Mouse (Mus musculus) liver, embryonic 15.5 days (tissue): Measurements from ENCODE around the gene Kcnj10. TPM values are rescaled to one million over a fixed set of nuclear protein-coding genes. Genes with fewer than 3 reads are reported as not detected.

Source experiments
- ATAC-seq: fragments of 200-750 bp; cut with Nextera tagmentation; 2 replicates; pipeline ENCODE4 v1.8.0; 2017; ENCODE audit warnings: moderate number of reproducible peaks, mild to moderate bottlenecking, moderate library complexity; ENCODE audit not compliant: insufficient read depth
- H3K27ac ChIP-seq: fragments of 300-500 bp; sonication (generic); replicated peaks from 2 replicates; pipeline ENCODE4 v1.5.1; 2015; ENCODE audit warnings: mild to moderate bottlenecking, inconsistent platforms
- H3K27me3 ChIP-seq: fragments of 300-500 bp; sonication (generic); 2 replicates; pipeline ENCODE4 v1.6.1; 2015; ENCODE audit warnings: mild to moderate bottlenecking, inconsistent platforms
- H3K36me3 ChIP-seq: fragments of 300-500 bp; sonication (generic); replicated peaks from 2 replicates; pipeline ENCODE4 v1.6.1; 2015; ENCODE audit warnings: moderate library complexity, mild to moderate bottlenecking, inconsistent platforms
- H3K4me1 ChIP-seq: fragments of 300-500 bp; sonication (generic); replicated peaks from 2 replicates; pipeline ENCODE4 v1.6.1; 2015; ENCODE audit warnings: inconsistent platforms
- H3K4me2 ChIP-seq: fragments of 300-500 bp; sonication (generic); 2 replicates; pipeline ENCODE4 v1.6.1; 2015; ENCODE audit warnings: moderate library complexity, mild to moderate bottlenecking, inconsistent platforms
- H3K4me3 ChIP-seq: fragments of 300-500 bp; sonication (generic); replicated peaks from 2 replicates; pipeline ENCODE4 v1.5.1; 2015; ENCODE audit warnings: mild to moderate bottlenecking, inconsistent platforms
- H3K9ac ChIP-seq: fragments of 300-500 bp; sonication (generic); 2 replicates; pipeline ENCODE4 v1.6.1; 2015; ENCODE audit warnings: moderate library complexity, mild to moderate bottlenecking, inconsistent platforms
- H3K9me3 ChIP-seq: fragments of 300-500 bp; sonication (generic); replicated peaks from 2 replicates; pipeline ENCODE4 v1.6.1; 2016; ENCODE audit warnings: inconsistent platforms
- WGBS: fragments of 180-500 bp; shearing (Covaris S2); methylation state at CpG from one replicate; pipeline ENCODE4 v1.1.7; 2015; ENCODE audit warnings: mixed read lengths; ENCODE audit not compliant: insufficient replicate concordance; 5-methylcytosine and 5-hydroxymethylcytosine counted together
- polyA plus RNA-seq: library from polyadenylated mRNA; unstranded; fragments of >200 nt; fragmentation: Nextera tagmentation; extraction: Ambion mirVana; gene quantifications from 2 replicates; pipeline ENCODE4 v1.2.1, GENCODE M21; 2015

Kcnj10 gene
- polyA plus RNA-seq = 0.09 and 0.12 TPM in 2 replicates

GRCm38 (mm10) chr1:172340729-172341321 lies at the start of gene Kcnj10:
Gene Kcnj10, plus strand, starts transcription at chr1:172341210.
- Histone ChIP-seq H3K4me3 (peak within 1 kb of the TSS; percentile 49), H3K9me3 (no peaks in the 10 kb centered on the region), H3K4me1 (peaks cover 11% of the 10 kb centered on the region), H3K36me3 (no peaks in the 10 kb centered on the region), H3K4me2 (peak within 1 kb of the TSS; percentile 71), H3K27ac (no peak within 1 kb of the TSS), H3K9ac (no peak within 1 kb of the TSS), H3K27me3 (peaks cover 71% of the 10 kb centered on the region)
- WGBS = 3% methylated on average over 38 of the region's 38 CpGs
- peak; percentile 65 for ATAC-seq

DNA sequence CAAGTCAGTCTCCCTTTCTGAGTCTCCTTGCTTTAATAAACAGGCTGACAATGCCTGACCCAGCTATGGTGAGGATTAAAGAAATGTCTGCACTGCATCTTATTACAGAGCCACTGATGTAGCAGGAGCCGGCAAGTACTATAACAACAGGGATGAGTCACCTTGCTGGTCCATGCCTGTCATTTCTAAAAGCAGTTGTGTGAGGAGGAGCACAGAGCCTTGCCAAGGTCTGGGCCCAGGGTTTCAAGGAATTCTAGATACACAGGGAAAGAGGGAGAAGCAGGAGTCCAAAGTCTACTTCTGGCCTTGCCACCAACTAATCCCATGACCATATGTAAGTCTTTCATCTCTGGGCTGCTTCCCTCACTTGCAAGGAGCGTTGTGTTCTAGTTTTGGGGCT lies 48.1 kb upstream of the Kcnj10 start:
- Histone ChIP-seq H3K4me3 (no peak overlapping the region), H3K27me3 (peaks cover 26% of the 10 kb centered on the region), H3K9me3 (no peaks in the 10 kb centered on the region), H3K36me3 (no peaks in the 10 kb centered on the region), H3K27ac (no peak overlapping the region), H3K9ac (no peak overlapping the region), H3K4me1 (no peaks in the 10 kb centered on the region), H3K4me2 (no peak overlapping the region)
- WGBS = 69% methylated on average over 2 of the region's 2 CpGs
- no peak for ATAC-seq

DNA sequence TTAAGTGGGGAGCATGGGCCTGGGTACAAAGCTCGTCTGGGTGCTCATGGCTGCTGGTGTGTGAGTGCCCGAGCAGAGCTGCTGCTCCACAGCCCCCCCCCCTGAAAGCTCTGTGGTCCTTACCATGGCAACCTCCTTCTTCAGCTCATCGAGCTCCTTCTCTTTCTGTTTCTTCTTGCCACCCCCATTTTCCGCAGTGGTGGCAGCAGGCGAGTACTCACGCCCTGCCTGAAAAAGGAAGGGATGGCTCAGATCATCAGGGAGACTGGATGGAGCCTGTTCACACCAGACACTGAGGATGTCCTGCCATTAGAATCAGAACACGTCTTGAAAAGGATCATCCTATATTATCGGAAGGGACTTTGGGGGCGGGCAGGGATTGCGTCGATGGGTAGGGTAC lies 47.6 kb upstream of the Kcnj10 start:
- no peaks in the 10 kb centered on the region for H3K4me1 ChIP-seq
- no peaks in the 10 kb centered on the region for H3K36me3 ChIP-seq
- no peak for ATAC-seq
- H3K9ac ChIP-seq = no peak overlapping the region
- peaks cover 32% of the 10 kb centered on the region for H3K27me3 ChIP-seq
- H3K4me2 ChIP-seq = no peak overlapping the region
- H3K9me3 ChIP-seq = no peaks in the 10 kb centered on the region
- no peak overlapping the region for H3K4me3 ChIP-seq
- WGBS = 74% methylated on average over 11 of the region's 11 CpGs
- H3K27ac ChIP-seq = no peak overlapping the region

DNA sequence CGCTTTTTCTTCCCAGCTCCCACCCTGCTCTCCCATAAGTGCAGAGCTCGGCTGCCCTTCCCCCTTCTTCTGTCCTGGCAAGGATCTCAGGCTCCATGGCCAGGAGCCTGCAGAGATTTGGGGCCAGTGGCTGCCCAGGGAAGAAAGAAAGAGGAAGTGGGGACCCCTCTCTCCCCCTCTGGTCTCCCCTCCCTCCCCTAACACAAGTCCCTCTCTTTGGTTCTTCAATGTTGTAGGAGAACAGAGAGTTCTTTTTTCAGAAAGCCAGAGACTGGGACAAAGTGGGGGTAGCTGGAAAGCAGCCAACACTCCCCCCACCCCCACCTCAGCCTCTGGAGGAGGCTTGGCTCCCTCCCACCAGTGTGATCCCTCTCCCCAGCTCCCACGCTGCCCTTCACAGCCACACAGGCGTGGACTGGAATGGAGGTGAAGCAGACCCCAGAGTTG lies 45.2 kb upstream of the Kcnj10 start:
- no peak for ATAC-seq
- 46% methylated on average over 4 of the region's 4 CpGs for WGBS

GRCm38 (mm10) chr1:172296816-172297510 lies 44.0 kb upstream of the Kcnj10 start:
- ATAC-seq = no peak
- H3K4me1 ChIP-seq = no peaks in the 10 kb centered on the region
- no peak overlapping the region for H3K9ac ChIP-seq
- H3K27ac ChIP-seq = no peak overlapping the region
- H3K9me3 ChIP-seq = no peaks in the 10 kb centered on the region
- no peaks in the 10 kb centered on the region for H3K36me3 ChIP-seq
- no peak overlapping the region for H3K4me2 ChIP-seq
- peaks cover 56% of the 10 kb centered on the region for H3K27me3 ChIP-seq
- no peak overlapping the region for H3K4me3 ChIP-seq
- 60% methylated on average over 6 of the region's 6 CpGs for WGBS

More for the DNA sequence above, 45.2 kb upstream of the Kcnj10 start:
- no peak overlapping the region for H3K4me3 ChIP-seq
- H3K4me1 ChIP-seq = no peaks in the 10 kb centered on the region
- peaks cover 49% of the 10 kb centered on the region for H3K27me3 ChIP-seq
- no peak overlapping the region for H3K9ac ChIP-seq
- H3K36me3 ChIP-seq = no peaks in the 10 kb centered on the region
- H3K4me2 ChIP-seq = no peak overlapping the region
- no peaks in the 10 kb centered on the region for H3K9me3 ChIP-seq
- H3K27ac ChIP-seq = no peak overlapping the region

DNA sequence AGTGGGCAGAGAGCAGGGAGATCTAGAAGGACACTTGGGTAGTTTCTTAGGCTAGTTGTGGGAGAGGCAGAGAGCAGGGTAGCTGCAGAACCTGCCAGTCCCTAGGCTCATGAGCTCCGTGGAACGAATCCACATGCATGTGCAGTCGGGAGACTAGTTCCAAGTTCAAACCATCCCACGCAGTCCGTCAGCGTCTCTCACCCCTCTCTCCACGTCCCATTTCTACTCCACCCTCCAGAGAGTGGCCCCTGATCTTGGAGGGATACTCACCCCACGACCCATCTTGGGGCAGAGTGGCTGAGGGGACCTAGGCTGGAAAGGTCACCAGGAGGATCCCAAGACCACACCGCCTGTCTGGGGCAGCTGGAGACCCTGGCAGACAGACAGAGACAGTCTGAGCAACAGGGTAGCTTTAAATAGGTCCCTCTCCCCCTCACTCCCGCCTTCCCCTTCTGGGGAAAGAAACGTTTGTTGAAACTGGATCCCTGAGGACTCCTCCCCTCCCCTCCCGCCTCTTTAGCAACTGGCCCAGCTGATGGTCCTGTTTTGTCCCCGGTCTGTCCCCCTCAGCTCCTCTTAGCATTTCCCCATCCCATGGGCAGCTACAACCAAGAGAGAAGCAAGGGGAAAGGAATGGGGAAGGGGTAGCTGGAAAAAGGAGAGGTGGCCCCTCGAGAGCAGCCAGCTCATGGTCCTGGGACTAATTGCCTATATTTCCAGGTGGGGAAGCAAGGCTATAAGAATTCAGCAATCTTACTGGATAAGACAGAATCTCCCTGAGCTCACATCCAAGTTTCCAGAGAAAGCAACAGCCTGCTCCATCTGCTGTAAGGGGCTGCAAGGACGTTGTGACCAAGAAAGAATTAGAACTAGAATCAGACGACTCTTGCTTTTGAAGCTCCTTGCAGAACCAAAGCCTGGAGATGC lies 43.1 kb upstream of the Kcnj10 start, which contains the start of gene Atp1a2:
TSS of gene Atp1a2 (minus strand) at position 454 of the 927 bp plus-strand sequence.
- Histone ChIP-seq H3K27ac (no peak within 1 kb of the TSS), H3K27me3 (peaks cover 60% of the 10 kb centered on the region), H3K4me1 (peaks cover 8% of the 10 kb centered on the region), H3K4me3 (no peak within 1 kb of the TSS), H3K36me3 (no peaks in the 10 kb centered on the region), H3K9ac (no peak within 1 kb of the TSS), H3K4me2 (no peak within 1 kb of the TSS; the same call in 1 of the 2 replicates), H3K9me3 (no peaks in the 10 kb centered on the region)
- WGBS = 12% methylated on average over 16 of the region's 16 CpGs
- no peak for ATAC-seq

DNA sequence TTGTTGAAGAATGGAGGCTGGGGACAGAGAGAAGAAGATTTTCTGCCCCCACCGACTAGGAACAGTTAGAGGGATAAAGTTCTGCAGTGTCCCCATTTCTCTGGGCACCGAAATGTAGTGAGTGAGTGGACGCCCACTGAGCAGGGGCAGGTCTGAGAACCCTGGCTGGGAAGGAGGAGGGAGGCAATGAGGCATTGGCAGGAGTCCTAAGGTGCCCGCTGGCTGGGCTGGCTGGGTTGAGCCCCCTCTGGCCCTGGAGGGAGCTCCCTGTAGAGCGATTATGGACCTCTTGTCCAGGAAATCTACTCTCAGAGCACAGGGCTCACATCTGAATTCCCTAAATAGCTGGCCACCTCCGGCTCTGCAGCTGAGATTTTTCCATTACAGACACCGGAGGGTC lies 41.5 kb upstream of the Kcnj10 start:
- no peaks in the 10 kb centered on the region for H3K36me3 ChIP-seq
- no peaks in the 10 kb centered on the region for H3K9me3 ChIP-seq
- 68% methylated on average over 7 of the region's 7 CpGs for WGBS
- no peak overlapping the region for H3K27ac ChIP-seq
- no peak for ATAC-seq
- H3K4me2 ChIP-seq = no peak overlapping the region
- H3K4me1 ChIP-seq = peaks cover 19% of the 10 kb centered on the region
- H3K27me3 ChIP-seq = peaks cover 72% of the 10 kb centered on the region
- no peak overlapping the region for H3K9ac ChIP-seq
- no peak overlapping the region for H3K4me3 ChIP-seq

- WGBS = 52% methylated on average over 5 of the region's 5 CpGs
- H3K36me3 ChIP-seq = no peaks in the 10 kb centered on the region
- no peak for ATAC-seq
- no peak overlapping the region for H3K9ac ChIP-seq
- no peaks in the 10 kb centered on the region for H3K9me3 ChIP-seq
- H3K4me1 ChIP-seq = peaks cover 26% of the 10 kb centered on the region
- H3K4me2 ChIP-seq = no peak overlapping the region
- H3K27ac ChIP-seq = no peak overlapping the region
- H3K27me3 ChIP-seq = peaks cover 75% of the 10 kb centered on the region
- H3K4me3 ChIP-seq = no peak overlapping the region
These were observed 40.8 kb upstream of the Kcnj10 start for GRCm38 (mm10) chr1:172300247-172300646.

DNA sequence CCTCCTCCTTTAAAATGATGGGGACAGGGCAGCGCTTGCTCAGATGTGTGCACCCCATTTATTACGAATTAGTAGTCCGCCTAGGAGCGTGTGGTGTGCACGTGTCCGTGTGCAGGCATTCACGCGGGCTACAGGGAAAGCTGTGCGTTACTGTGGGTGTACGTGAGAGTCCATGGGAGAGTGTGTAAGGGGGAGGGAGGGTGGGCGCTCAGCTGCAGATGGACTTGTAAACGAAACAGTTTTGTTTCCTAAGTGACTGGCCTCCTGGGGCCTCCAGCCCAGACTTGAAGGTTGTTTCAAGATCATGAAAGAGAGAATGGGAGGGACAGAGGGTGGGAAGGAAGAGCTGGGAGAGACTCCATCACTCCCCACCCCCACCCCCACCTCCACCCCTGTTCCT lies 39.8 kb upstream of the Kcnj10 start:
- Histone ChIP-seq H3K36me3 (no peaks in the 10 kb centered on the region), H3K27me3 (peaks cover 70% of the 10 kb centered on the region), H3K27ac (no peak overlapping the region), H3K9ac (no peak overlapping the region), H3K4me1 (peaks cover 35% of the 10 kb centered on the region), H3K4me3 (no peak overlapping the region), H3K9me3 (no peaks in the 10 kb centered on the region), H3K4me2 (no peak overlapping the region)
- 69% methylated on average over 12 of the region's 12 CpGs for WGBS
- no peak for ATAC-seq

DNA sequence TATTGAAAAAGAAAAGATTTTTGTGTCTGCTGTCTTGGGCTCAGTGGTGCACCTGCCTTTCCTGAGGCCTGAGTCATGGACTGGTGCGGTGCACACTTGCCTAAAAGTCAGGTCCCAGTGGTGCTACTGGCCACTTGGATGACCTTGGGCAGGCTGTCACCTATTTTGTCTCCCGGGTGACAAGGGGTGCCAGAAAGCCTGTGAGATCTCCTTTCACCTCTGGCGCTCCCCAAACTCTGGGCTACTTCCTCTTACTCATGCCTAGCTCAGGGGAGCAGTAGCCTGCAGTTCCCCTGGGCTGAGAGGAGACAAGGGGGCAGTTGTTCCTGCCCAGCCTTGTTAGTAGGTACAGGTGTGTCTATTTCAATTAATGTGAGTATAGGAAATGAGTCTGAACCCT lies 38.7 kb upstream of the Kcnj10 start:
- no peak overlapping the region for H3K27ac ChIP-seq
- H3K4me3 ChIP-seq = no peak overlapping the region
- H3K27me3 ChIP-seq = peaks cover 59% of the 10 kb centered on the region
- H3K9me3 ChIP-seq = no peaks in the 10 kb centered on the region
- H3K9ac ChIP-seq = no peak overlapping the region
- peaks cover 36% of the 10 kb centered on the region for H3K4me1 ChIP-seq
- 30% methylated on average over 3 of the region's 3 CpGs for WGBS
- no peak for ATAC-seq
- no peak overlapping the region for H3K4me2 ChIP-seq
- H3K36me3 ChIP-seq = no peaks in the 10 kb centered on the region

DNA sequence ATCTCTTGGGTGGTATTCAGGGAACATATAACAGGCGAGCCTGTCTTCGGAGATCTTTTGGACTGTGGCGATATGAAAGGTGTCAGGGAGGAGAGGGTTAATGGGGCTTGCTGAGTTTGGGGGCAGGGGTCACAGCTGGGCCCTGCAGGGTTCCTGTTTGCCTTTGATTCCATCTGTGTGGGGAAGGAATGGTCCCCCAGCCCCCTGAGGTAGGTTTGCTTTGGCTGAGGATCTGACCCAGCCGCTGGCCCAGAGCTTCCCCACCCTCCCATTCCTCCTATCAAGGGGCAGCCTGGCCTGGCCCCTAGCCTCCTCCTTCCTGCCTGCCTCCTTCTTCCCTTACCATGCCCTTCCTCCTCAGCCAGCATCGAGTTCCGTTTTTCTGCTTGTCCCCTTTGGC lies 38.2 kb upstream of the Kcnj10 start:
- H3K27ac ChIP-seq = no peak overlapping the region
- H3K4me2 ChIP-seq = no peak overlapping the region
- H3K4me3 ChIP-seq = no peak overlapping the region
- peaks cover 36% of the 10 kb centered on the region for H3K4me1 ChIP-seq
- H3K27me3 ChIP-seq = peaks cover 54% of the 10 kb centered on the region
- no peaks in the 10 kb centered on the region for H3K9me3 ChIP-seq
- H3K9ac ChIP-seq = no peak overlapping the region
- no peaks in the 10 kb centered on the region for H3K36me3 ChIP-seq
- ATAC-seq = no peak
- WGBS = 22% methylated on average over 6 of the region's 6 CpGs
